Mouse (Mus musculus) ES-E14 (cell line): Measurements from ENCODE around the gene Gm8127.
"Not testable (repeated sequence)": the region's sequence is repeated elsewhere in the genome, so short reads cannot be mapped to it uniquely, and the experiment has no call there.

Source experiments
- HCFC1 ChIP-seq: IDR thresholded peaks from 2 replicates; pipeline ENCODE4 v1.6.1; 2012; ENCODE audit warnings: low read length, inconsistent platforms, borderline replicate concordance; ENCODE audit not compliant: insufficient read depth
- MAFK ChIP-seq: IDR thresholded peaks from 2 replicates; pipeline ENCODE4 v1.6.1; 2014; ENCODE audit warnings: mild to moderate bottlenecking, low read depth, low read length, inconsistent platforms; ENCODE audit not compliant: insufficient read depth

GRCm38 (mm10) chr14:43328603-43329002 lies 35.0 kb upstream of the Gm8127 start:
- TF ChIP-seq MAFK, HCFC1: not testable (repeated sequence)
